Mouse (Mus musculus) gastrocnemius, adult 18-20 months (tissue): ENCODE measurements at regions not wholly inside any gene's neighbourhood (a gene's known extent, or its start where the extent isn't known, plus 50 kb on each side); places are given as distances from the start of the nearest gene placed in this dataset.

Experiments used
- DNase-seq: peaks from one replicate; pipeline ENCODE4 v3.0.0; 2021; ENCODE audit warnings: low spot score

- DNase-seq = no peak
These were observed 340.8 kb downstream of the Pax1 start for GRCm38 (mm10) chr2:147702330-147703063.

GRCm38 (mm10) chr2:147699524-147700081, 337.9 kb downstream of the Pax1 start:
- no peak for DNase-seq

- DNase-seq = no peak
These were observed 330.2 kb downstream of the Pax1 start for GRCm38 (mm10) chr2:147691896-147692295.

- DNase-seq = no peak
These were observed 328.9 kb downstream of the Pax1 start for GRCm38 (mm10) chr2:147690506-147691208.

GRCm38 (mm10) chr2:147688742-147689141, 327.0 kb downstream of the Pax1 start:
- no peak for DNase-seq

GRCm38 (mm10) chr2:147656667-147657066, 294.9 kb downstream of the Pax1 start:
- no peak for DNase-seq

GRCm38 (mm10) chr2:147650229-147650628, 288.5 kb downstream of the Pax1 start:
- no peak for DNase-seq

GRCm38 (mm10) chr2:147647972-147648371, 286.2 kb downstream of the Pax1 start:
- no peak for DNase-seq

- no peak for DNase-seq
These were observed 285.8 kb downstream of the Pax1 start for GRCm38 (mm10) chr2:147647506-147647905.

GRCm38 (mm10) chr2:147637882-147638281, 276.2 kb downstream of the Pax1 start:
- no peak for DNase-seq

GRCm38 (mm10) chr2:147632737-147633136, 271.0 kb downstream of the Pax1 start:
- DNase-seq = no peak

GRCm38 (mm10) chr2:147629716-147630115, 268.0 kb downstream of the Pax1 start:
- no peak for DNase-seq

- no peak for DNase-seq
These were observed 265.4 kb downstream of the Pax1 start for GRCm38 (mm10) chr2:147627096-147627495.

GRCm38 (mm10) chr2:147623116-147623515, 261.4 kb downstream of the Pax1 start:
- no peak for DNase-seq

- DNase-seq = no peak
These were observed 256.1 kb downstream of the Pax1 start for GRCm38 (mm10) chr2:147617849-147618248.

GRCm38 (mm10) chr2:147610343-147610742, 248.6 kb downstream of the Pax1 start:
- no peak for DNase-seq

GRCm38 (mm10) chr2:147601639-147602038, 239.9 kb downstream of the Pax1 start:
- DNase-seq = no peak

GRCm38 (mm10) chr2:147572413-147572812, 210.7 kb downstream of the Pax1 start:
- no peak for DNase-seq

- no peak for DNase-seq
These were observed 199.5 kb downstream of the Pax1 start for GRCm38 (mm10) chr2:147561220-147561619.

- DNase-seq = no peak
These were observed 198.9 kb downstream of the Pax1 start for GRCm38 (mm10) chr2:147560426-147561155.

- no peak for DNase-seq
These were observed 167.4 kb downstream of the Pax1 start for GRCm38 (mm10) chr2:147529161-147529560.

- DNase-seq = no peak
These were observed 153.7 kb downstream of the Pax1 start for GRCm38 (mm10) chr2:147515436-147515835.
